Mouse (Mus musculus): ENCODE results near the gene Cep152. TPM values are rescaled to one million over a fixed set of nuclear protein-coding genes. Genes with fewer than 3 reads are reported as not detected.

Gene Cep152
- total RNA-seq, 2 experiments from 2014 or later = 4.8 to 4.9 TPM

DNA sequence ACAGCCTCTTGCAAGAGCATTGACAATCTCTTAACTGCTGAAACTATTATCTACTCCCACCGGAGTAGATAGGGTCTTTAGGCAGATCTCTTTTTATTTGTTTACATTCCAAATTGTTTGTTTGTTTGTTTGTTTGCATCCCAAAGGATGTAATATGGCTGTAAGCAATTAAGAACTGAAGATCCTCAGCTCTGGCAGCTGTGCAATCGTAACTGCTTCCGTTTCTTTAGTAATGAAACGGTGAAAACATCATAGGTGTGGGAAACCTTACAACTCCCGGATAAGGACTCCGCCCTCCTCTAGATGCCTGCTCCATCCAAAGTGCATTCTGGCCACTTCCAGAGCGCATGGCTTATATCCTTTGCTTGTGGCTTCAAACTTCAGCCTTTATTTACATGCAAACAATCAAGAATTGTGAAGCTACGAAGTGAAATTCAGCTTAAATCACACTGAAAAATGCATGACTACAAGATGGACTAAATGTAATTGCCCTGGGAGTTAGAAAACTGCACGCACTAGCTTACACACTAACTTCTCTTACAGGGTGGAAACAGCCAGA lies 707 bp downstream of the Cep152 start:
- DNase-seq = no peak

DNA sequence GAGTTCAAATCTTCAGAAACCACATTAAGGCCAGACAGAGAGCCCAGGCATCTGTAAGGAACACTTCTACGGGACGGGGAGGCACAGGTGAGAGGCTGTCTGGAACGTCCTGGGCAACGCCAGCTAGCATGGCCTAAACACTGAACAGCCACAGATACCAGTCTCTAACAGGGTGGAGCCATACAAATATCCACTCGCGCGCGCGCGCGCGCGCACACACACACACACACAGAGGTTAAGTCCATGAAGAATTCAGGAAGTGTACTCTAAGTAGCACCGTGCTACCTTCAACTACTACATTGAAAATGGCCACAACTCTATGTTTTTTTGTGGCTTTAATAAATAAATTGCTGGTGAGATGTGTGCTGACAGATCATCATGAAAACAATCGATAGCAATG lies 1.7 kb downstream of the Cep152 start:
- DNase-seq = no peak

DNA sequence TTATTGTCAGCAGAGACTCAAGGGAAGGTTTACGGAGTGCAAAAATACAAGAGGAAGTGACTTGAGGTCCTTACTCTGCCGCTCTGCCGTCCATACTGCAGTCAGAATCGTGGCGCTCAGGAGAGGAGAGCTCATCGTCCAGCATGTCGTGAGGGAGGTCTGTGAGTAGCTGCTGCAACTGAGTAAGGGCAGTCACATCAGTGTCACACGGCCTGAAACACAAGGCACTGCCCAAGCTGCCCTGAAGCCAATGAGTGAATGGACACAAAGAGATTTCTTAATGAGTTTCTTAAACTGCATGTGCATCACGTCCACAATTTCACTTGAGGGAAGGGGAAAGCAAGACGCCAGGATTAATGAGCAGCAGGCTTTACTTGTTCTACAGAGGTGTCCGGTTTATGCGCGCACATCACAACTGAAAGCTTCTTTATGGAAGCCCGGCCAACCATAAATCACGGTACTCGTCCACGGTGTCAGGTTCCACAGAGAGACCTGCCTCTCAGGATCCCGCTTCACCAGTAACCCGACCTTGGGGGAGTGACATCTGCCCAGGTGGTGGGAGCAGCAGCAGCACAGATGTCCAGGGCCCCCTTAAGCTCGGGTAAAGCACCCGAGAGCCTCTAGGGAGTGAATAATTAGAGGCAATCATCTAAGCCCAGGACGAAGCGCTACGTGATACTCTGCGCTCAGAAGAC lies 4.6 kb downstream of the Cep152 start:
- DNase-seq = no peak

DNA sequence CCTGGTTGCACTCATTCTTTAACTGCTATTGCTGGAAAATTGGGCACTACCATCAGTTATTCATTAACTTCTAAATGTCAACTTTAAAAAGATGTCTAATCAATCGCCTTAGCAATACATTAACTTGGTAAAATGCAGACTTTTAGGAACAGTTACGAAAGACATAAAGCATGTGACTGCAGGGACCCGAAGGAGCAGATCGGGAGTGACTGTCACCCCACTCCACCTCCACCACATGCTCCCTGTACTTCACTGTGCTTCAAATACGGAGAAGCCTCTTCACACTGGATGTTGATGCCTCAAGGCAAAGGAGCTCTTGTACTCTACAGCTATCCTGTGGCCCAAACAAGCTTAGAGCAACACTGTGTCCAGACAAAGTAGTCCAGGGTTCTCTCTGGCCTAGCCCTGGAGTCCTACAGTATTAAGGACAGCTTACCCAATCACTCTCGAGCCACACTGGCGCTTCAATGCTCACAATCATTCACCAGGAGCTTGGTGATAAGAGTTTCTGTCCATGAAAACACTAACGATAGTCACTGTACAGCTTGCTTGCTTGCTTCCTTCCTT lies 9.0 kb downstream of the Cep152 start:
- no peak for DNase-seq

DNA sequence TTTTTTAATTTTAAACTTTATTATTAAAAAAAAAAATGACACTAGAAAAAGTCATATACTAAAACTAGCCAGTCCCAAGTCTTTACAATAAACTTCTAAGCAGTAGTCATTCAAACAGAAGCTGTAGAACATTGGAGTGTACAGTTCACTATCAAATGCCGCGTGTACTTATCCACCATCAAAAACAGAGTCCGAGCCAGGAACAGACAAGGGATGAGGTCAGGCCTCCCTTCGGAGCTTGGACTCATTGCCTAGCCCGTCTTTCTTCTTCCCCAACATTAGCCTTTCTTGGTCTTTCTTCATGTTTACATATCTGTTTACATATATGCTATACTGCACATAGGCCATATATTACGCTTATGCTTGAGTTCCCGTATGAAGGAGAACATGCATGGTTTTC lies 9.5 kb downstream of the Cep152 start:
- DNase-seq = no peak

DNA sequence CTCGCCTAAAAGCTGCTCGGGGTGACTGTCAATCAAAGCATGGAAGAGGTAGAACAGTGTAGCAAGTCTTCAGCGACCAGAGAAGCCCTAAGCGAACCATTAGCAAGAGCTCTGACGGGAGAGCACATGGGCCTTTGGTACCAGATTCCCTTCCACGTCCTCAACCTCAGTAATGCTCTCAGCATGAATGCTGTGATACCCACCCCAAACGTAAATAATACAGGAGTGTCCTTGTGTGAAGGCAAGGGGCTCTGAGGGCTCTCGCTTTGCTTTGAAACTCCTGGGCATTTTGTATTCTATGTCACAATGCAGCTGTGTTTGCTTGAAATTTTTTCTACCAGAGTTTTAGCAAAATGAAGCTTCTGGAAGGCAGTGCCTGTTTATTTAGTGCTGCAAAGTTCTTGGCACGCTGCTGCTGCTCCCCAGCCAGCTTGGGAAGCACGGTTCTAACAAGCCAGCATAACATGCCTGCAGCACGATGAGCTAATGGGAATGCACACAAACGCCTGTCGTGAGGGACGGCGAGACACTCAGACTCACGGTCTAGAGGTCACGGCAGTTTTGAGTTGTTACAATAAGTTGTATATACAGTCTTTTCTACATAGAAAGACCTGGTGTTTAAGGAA lies 18.6 kb downstream of the Cep152 start:
- DNase-seq = peak; percentile 45

DNA sequence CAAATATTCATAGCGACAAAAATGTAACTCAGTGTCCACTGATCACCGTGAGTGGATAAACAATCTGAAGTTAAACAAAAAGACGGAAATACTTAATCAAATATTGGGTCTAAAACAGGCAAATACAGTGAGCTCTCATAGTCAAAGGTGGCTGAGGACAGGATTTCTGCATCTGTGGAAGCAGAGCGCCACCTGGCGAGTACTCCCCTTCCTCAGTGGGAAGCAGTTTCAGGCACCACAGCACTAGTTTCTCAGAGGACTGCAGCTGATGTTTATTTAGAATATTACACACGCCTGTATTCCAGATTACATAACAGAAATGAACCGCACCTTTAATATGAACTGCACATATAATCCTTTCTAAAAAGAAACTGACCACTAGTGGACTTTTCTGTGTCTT lies 20.3 kb downstream of the Cep152 start:
- DNase-seq = peak; percentile 84

DNA sequence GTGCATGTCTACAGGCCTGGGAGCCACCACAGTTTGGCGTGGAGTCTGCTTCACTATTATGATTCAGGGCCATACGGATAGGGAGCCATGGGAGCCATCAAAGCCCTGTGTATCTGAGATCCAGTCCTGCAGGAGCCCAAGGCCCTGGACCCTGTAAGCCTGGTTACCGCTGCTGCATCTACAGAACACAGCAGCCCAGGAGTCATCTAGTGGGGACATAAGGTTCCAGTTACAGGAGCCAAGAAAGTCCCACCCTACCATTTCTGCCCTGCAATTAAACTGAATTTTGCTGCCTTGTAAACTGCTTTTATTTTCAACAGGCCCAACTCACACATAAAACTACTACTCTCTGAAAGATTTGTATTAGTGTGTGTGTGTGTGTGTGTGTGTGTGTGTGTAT lies 21.9 kb downstream of the Cep152 start:
- no peak for DNase-seq

DNA sequence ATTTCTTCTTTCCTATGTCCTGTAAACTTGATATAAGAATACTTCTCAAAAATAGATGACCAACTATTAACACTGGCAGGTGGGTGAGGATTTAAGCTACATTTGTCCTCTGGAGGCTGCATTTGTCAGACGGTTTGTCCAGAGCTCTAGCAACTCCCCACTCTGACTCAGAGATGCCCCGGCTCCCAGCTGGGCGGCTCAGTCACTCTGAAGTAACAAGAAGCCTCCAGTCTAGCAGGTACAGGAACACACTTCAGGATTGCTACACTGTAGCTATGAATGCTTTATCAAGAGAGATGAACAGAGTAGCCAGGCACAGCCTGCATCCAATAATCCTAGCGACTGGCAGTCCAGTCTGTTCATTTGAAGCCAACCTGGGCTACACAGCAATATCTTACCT lies 26.0 kb downstream of the Cep152 start:
- DNase-seq = no peak

DNA sequence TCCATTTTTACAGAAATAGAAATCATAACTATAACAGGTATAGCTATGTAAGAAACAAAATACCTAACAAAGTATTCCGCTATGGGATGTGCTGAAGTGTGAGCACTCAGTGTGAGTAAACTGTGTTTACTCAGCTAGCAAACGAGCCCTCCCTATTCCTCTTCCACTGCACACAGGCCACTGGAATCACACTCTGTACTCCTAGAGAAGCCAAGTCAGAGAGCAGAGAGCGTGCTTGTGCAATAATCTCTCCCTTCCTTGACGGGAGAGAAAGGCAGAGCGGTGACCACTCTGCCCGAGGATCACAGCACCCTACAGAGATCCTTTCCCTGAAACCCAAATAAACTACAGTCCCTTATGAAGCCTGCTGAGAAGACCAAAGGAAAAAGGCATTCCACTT lies 26.7 kb downstream of the Cep152 start:
- DNase-seq = no peak

DNA sequence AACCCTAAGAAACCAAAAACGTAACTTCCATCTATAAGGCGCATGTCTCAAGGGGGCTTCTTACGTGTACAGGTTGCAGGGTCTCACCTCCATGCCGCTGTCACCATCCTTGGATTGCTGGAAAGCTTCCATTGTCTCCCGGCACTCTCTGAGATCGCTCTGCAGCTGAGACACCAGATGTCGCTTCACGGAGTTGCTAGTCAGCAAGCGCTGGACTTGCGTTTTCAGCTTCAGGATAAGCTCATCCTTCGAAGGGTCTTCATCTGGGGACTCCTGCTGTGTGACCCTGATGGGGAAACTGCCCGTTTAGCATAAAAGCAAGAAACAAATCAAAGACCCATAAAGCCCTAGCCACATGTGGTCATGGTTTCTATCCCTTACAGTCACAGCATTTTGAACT lies 30.1 kb downstream of the Cep152 start:
- DNase-seq = no peak

DNA sequence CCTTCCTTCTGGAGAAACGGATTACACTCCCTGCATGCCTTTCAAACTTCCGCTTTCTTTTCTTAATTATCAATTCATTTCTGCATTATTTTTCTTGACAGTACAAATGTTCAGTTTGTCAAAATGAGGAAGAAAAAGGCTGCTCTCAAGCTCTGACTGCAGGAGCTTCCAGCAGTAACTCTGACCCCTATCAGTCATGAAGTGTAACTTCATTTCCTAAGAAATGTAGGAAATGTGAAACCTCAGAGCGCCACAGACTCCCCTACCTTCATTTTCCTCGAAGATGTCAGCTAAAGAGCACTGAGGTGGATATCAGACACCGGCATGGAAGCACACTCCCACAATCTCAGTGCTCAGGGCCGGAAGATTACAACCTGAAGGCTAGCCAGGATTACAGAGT lies 30.8 kb downstream of the Cep152 start:
- DNase-seq = no peak

DNA sequence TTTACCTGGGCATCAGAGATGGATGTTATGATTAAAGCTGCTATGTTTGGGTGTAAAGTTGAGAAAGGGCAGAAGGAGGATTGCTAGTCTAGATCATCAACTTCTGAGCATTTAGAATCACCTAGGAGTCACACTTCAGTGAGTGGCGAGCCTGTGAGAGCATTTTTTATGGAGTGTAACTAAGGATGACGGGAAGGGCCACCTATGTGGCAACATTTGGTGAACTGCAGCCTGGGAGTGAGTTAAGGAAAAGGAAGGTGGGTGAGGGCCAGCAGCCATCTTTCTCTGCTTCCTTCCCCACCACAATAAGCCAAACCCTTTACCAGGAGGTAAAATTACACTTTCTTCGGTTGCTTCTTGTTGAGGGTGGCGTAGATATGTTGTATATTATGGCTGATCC lies 33.0 kb downstream of the Cep152 start:
- no peak for DNase-seq

DNA sequence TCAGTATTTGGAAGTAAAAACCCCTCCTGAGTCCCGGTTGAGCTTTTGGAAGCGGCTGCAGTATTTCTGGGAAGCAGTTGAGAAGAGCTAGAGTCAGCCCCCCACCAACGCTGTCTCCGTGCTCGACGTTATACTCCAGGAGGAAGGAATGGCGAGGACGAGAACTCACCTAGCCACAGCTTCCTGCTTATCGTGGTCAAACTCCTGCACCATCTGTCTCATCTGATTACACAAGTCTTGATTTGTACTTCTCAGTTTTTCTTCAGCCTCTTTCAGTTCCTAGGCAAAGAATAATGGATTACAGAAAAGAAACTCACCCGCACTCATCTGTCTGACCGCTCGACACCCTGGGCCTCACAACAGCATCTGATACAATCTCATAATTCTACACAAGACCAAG lies 35.6 kb downstream of the Cep152 start:
- no peak for DNase-seq

DNA sequence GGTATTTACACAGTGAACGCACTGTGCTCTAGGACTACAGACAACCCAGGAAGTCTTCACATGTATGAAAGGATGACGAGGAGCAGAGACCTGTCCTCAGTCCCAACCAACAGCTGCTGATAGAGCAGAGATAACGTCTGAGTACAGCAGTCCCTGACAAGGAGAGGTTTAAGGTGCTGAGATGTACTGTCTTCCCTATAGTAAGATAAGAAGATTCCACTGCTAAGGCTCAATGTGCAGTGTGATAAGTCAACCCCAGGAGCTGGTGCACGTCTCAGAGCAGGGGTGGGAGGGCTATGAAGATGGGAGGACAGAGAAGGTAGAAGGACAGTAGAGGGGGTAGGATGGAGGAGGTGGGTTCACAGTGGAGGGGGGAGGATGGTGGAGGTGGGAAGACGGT lies 43.8 kb downstream of the Cep152 start:
- DNase-seq = no peak

DNA sequence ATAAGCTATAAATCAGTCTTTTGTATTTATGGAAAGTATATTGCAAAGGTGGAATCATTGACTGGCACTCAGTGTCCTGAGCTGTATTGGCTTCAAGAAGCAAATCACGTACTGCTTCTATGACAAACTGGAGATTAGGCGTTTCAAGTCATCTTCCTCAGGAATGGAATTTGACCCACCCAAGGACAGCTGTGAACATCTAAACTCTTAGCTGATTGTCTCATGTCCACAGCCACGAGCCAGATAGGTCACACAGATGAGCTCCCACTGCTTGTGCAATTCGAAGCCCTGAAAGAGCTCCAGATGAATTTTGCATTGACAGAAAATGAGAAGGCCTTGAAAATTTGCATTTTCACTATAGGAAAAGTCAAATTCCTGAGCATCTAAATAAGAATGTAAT lies 47.2 kb downstream of the Cep152 start:
- DNase-seq = no peak

DNA sequence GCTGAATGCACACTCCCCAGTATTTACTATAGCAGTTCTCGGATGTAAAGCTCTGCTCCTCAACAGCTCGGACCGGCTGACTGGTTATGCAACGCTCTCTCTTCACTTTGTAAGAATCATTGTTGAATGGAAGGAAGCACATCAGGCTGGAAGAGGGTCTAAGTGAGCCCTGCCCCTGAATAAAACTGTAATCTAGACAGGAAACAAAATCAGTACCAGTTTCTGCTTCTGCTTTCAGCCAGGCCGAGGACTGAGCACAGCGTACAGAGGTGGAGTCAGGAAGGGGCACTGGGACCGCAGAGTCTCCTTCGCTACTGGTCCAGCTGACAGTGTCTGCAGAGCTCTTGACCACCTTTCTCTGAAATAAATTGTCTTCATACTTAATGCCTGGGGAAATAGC lies 48.4 kb downstream of the Cep152 start:
- no peak for DNase-seq

DNA sequence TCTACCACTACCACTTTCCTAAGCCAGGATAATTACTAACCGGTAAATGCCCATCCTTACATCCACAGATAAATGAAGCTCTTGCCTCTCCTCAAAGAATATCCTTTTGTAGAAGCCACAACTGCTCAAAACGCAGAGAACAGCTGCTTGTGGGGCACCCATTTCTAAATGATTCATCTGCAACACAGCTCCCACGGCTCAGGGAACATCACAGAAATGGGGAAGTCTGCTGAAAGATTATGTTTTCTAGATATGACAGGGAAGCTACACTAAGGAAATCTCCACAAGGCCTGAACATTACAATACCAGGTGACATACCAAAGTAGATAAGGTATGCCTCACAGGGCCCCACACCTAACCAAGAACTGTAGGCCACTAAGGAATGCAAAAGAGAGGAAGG lies 49.1 kb downstream of the Cep152 start:
- no peak for DNase-seq

DNA sequence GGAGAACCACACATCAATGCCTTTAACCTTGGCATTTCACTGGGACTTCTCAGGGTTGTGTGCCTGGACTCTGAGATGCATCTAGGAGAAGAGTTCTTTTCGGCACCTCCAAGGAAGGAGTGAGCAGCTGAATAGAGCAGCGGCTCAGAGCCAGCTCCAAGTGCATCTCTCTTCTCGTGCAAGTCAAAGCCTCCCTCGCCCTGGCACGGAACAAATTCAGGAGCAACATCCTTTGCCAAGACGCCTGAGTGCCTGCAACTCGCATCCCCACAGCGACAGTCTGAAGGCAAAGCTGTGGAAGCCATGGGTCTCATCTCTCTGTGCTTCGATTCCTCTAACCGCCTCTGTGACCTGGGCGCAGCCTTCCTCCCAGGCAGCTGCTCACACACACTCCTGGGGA lies 61.0 kb downstream of the Cep152 start:
- no peak for DNase-seq

DNA sequence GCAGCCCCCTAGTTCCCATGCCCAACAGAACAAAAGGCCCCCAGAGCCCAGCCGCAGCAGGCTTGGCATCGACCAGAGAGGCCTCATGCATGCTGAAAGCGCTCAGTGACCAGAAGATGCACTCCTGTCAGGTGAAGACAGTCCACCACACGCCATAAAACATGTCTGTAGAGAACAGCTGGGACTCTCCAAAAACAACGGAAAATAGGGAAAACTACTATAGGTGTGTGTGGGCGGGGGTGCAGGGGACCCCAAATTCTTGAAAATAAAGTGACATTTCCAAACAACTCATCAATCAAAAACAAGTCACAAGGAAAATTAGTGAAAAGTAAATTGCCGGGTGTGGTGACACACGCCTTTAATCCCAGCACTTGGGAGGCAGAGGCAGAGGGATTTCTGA lies 62.5 kb downstream of the Cep152 start:
- no peak for DNase-seq

DNA sequence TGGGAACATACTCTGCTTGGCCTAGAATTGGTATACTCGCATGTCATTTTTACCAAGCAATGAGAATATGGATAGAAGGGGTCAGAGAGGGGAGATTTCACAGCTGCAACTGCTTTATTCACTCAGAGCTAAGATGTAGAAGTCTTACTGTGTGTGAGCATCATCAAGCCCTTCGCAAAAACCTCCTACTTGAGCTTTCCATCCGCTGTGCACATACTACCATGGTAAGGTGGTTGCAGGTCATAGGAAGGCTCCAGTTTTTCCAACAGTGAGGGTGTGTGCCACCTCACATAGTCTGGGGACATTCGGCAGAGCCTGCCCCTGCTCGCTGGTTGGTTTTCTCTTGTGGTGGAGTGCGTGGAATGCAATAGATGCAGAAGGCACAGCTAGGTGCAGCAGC lies 64.9 kb downstream of the Cep152 start:
- no peak for DNase-seq

DNA sequence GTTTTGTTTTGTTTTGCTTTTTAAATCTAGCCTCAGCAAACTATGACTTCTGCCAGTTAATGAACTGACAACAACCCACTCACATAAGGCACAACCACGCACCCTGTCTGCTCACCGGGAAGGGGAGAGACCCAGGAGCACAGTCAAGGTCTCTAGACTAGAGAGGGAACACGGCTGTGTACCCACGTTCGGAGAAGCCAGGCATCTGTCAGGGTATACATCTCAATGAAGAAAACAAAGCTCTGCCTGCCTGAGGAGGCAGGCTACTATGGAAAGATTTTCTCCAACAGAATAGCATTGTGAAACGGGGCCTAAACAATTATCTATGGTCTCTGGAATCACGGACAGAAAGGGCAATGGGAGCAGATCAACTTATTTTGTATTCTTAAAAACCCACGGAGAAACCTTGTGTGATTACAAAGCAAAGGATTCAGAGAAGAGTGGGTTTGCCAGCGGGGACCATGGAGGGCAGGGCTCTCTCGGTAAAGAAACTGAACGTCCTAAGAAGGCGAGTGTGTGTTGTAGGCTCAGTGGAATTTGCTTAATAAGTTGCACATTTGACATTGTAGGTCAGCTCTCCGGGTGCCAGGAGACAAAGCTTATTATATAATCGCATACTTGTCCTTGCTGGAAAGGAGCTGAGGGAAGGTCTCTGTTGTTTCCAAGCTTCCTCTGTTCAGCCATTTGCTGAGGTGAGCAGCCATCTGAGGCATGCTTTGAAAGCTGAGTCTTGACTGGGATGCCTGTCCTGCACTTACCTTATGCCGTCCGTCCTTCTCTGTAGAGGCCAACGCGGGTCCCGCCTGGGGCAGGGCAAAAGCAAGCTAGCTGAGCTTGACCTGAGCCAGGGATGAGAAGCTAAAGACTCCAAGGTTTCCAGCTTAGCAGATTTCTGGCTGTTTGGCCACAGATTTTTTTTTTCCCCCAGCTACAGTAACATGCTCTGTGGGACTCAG lies 66.0 kb downstream of the Cep152 start:
- DNase-seq = no peak

DNA sequence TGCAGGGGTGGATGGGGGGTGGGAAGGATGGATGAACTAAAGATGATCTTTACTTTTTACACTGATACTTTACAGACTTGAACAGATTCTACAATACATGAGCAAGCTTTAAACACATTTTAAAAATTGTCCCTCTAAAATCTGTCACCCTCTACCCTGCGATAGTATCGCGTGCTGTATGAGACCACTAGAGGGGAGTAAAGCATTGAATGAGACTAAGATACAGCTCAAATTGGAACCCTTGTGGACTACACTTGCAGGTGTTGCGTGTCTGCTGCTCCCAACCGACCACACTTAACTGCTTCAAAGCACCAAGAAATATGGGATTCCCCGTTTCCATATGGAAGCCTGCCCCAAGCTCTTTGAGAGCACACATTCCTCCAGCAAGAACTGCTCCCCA lies 69.1 kb downstream of the Cep152 start:
- no peak for DNase-seq

Measured in heart, postnatal 4 days (tissue).